Mouse (Mus musculus) CH12.LX (cell line): Measurements from ENCODE around the gene Mkrn1. TPM values are rescaled to one million over a fixed set of nuclear protein-coding genes. Genes with fewer than 3 reads are reported as not detected.
A peak's percentile ranks its signal among the peaks of the same experiment; 100 is the strongest.

Source experiments
- DNase-seq: peaks from one replicate; pipeline ENCODE4 v3.0.0-alpha.2; 2013; ENCODE audit errors: extremely low read depth
- H3K27ac ChIP-seq: 2 replicates; pipeline ENCODE4 v1.5.1; 2012; ENCODE audit warnings: low read depth, mild to moderate bottlenecking, control low read depth, moderate library complexity; ENCODE audit not compliant: insufficient read depth
- H3K27me3 ChIP-seq: replicated peaks from 2 replicates; pipeline ENCODE3; 2012; ENCODE audit warnings: inconsistent platforms
- H3K36me3 ChIP-seq, 2 experiments: replicated peaks in 1 of 2; 2 replicates each; pipeline versions ENCODE3 to v1.6.1; 2012; ENCODE audit warnings: inconsistent platforms in 1 of 2, low read length in 1 of 2, mild to moderate bottlenecking in 1 of 2, mixed read lengths in 1 of 2, moderate library complexity in 1 of 2; ENCODE audit not compliant: control insufficient read depth in 1 of 2, insufficient read depth in 1 of 2
- H3K4me1 ChIP-seq, 2 experiments: 2 replicates each; pipeline ENCODE4 v1.6.1; 2012; ENCODE audit warnings: inconsistent platforms in 1 of 2, moderate library complexity in 1 of 2; ENCODE audit not compliant: insufficient read depth in 2 of 2, control insufficient read depth in 1 of 2
- H3K4me2 ChIP-seq: 2 replicates; pipeline ENCODE4 v1.6.1; 2012; ENCODE audit warnings: low read depth, mild to moderate bottlenecking, control low read depth; ENCODE audit not compliant: poor library complexity, insufficient read depth, severe bottlenecking
- H3K4me3 ChIP-seq, 3 experiments: fragments of 150-350 bp in 1 of 3; sonication (generic) in 1 of 3; replicated peaks in 1 of 3; 2 replicates each; pipeline versions ENCODE3 to v1.5.1; 2011 to 2012; ENCODE audit warnings: low read depth in 2 of 3, low read length in 2 of 3, mild to moderate bottlenecking in 2 of 3, moderate library complexity in 2 of 3, control low read depth in 1 of 3, improper control_type of control experiment in 1 of 3, inconsistent platforms in 1 of 3, mixed read lengths in 1 of 3; ENCODE audit not compliant: poor library complexity in 1 of 3
- H3K79me2 ChIP-seq: replicated peaks from 2 replicates; pipeline ENCODE4 v1.6.1; 2012; ENCODE audit warnings: mild to moderate bottlenecking, moderate library complexity; ENCODE audit not compliant: control insufficient read depth, poor library complexity, insufficient read depth, severe bottlenecking; ENCODE audit errors: extremely low read depth
- H3K9ac ChIP-seq: 2 replicates; pipeline ENCODE4 v1.6.1; 2012; ENCODE audit warnings: low read depth, mild to moderate bottlenecking, control low read depth, moderate library complexity; ENCODE audit not compliant: insufficient read depth
- H3K9me3 ChIP-seq: replicated peaks from 2 replicates; pipeline ENCODE3; 2012; ENCODE audit warnings: low read length, inconsistent platforms, mixed read lengths
- CHD1 ChIP-seq: IDR thresholded peaks from 2 replicates; pipeline ENCODE4 v1.6.1; 2012; ENCODE audit warnings: low read depth, low read length, improper control_type of control experiment, inconsistent platforms
- CTCF ChIP-seq, 2 experiments: IDR thresholded peaks in 1 of 2; conservative IDR thresholded peaks in 1 of 2; 2 replicates each; pipeline ENCODE4 v1.5.1; 2011 to 2012; ENCODE audit warnings: low read depth in 2 of 2, low read length in 2 of 2, improper control_type of control experiment in 1 of 2, inconsistent platforms in 1 of 2, mild to moderate bottlenecking in 1 of 2, moderate library complexity in 1 of 2
- GABPA ChIP-seq: IDR thresholded peaks from 2 replicates; pipeline ENCODE4 v1.6.1; 2012; ENCODE audit warnings: low read depth, low read length, improper control_type of control experiment, inconsistent platforms; ENCODE audit not compliant: insufficient replicate concordance
- HCFC1 ChIP-seq: IDR thresholded peaks from 2 replicates; pipeline ENCODE4 v1.6.1; 2012; ENCODE audit warnings: low read depth, mild to moderate bottlenecking, inconsistent platforms, low read length, improper control_type of control experiment
- IRF4 ChIP-seq: IDR thresholded peaks from 2 replicates; pipeline ENCODE4 v1.6.1; 2014; ENCODE audit warnings: low read depth, mild to moderate bottlenecking, inconsistent platforms, low read length, improper control_type of control experiment
- JUN ChIP-seq: IDR thresholded peaks from 2 replicates; pipeline ENCODE4 v1.6.1; 2011; ENCODE audit warnings: low read depth, mild to moderate bottlenecking, low read length, improper control_type of control experiment, moderate library complexity; ENCODE audit not compliant: insufficient read depth
- MAFK ChIP-seq: IDR thresholded peaks from 2 replicates; pipeline ENCODE4 v1.6.1; 2011; ENCODE audit warnings: low read length, improper control_type of control experiment; ENCODE audit not compliant: insufficient replicate concordance
- MAX ChIP-seq: IDR thresholded peaks from 2 replicates; pipeline ENCODE4 v1.6.1; 2011; ENCODE audit warnings: low read length, improper control_type of control experiment
- MAZ ChIP-seq: IDR thresholded peaks from 2 replicates; pipeline ENCODE4 v1.6.1; 2012; ENCODE audit warnings: low read depth, mild to moderate bottlenecking, inconsistent platforms, low read length, improper control_type of control experiment, moderate library complexity
- NELFE ChIP-seq: IDR thresholded peaks from 2 replicates; pipeline ENCODE4 v1.6.1; 2011; ENCODE audit warnings: low read depth, low read length, improper control_type of control experiment
- NRF1 ChIP-seq: IDR thresholded peaks from 2 replicates; pipeline ENCODE4 v1.6.1; 2014; ENCODE audit warnings: low read depth, mild to moderate bottlenecking, inconsistent platforms, low read length, improper control_type of control experiment, moderate library complexity
- POLR2A ChIP-seq: IDR thresholded peaks from 2 replicates; pipeline ENCODE4 v1.6.1; 2011; ENCODE audit warnings: low read depth, mild to moderate bottlenecking, improper control_type of control experiment, low read length
- RAD21 ChIP-seq: IDR thresholded peaks from 2 replicates; pipeline ENCODE4 v1.6.1; 2011; ENCODE audit warnings: low read depth, mild to moderate bottlenecking, low read length, improper control_type of control experiment, moderate library complexity
- RCOR1 ChIP-seq: conservative IDR thresholded peaks from 2 replicates; pipeline ENCODE4 v1.6.1; 2012; ENCODE audit warnings: low read depth, mild to moderate bottlenecking, inconsistent platforms, low read length, improper control_type of control experiment
- SIN3A ChIP-seq: IDR thresholded peaks from 2 replicates; pipeline ENCODE4 v1.6.1; 2012; ENCODE audit warnings: low read length, improper control_type of control experiment, inconsistent platforms
- SMC3 ChIP-seq: IDR thresholded peaks from 2 replicates; pipeline ENCODE4 v1.6.1; 2011; ENCODE audit warnings: low read depth, low read length, improper control_type of control experiment
- TBP ChIP-seq: conservative IDR thresholded peaks from 2 replicates; pipeline ENCODE4 v1.6.1; 2011; ENCODE audit warnings: low read depth, low read length, improper control_type of control experiment
- USF2 ChIP-seq: conservative IDR thresholded peaks from 2 replicates; pipeline ENCODE4 v1.6.1; 2011; ENCODE audit warnings: low read depth, low read length, improper control_type of control experiment
- ZKSCAN1 ChIP-seq: IDR thresholded peaks from 2 replicates; pipeline ENCODE4 v1.6.1; 2012; ENCODE audit warnings: low read depth, inconsistent platforms, low read length, improper control_type of control experiment, borderline replicate concordance
- ZMIZ1 ChIP-seq: IDR thresholded peaks from 2 replicates; pipeline ENCODE4 v1.6.1; 2012; ENCODE audit warnings: low read depth, mild to moderate bottlenecking, inconsistent platforms, low read length, improper control_type of control experiment
- dilution Hi-C: fragments of 300-500 bp; cut with MboI; formaldehyde crosslinking; loops from 2 replicates; pipeline ENCODE4 v1.14.3; 2020; ENCODE audit warnings: low sequenced_read_pairs; ENCODE audit not compliant: extremely low pct_unique_long_range_greater_than_20kb, extremely low pct_ligation_motif_present
- in situ Hi-C: fragments of 300-500 bp; cut with MboI; formaldehyde crosslinking; loops from 3 replicates; pipeline ENCODE4 v1.14.3; 2019; ENCODE audit warnings: low sequenced_read_pairs, low pct_ligation_motif_present, low pct_unique_long_range_greater_than_20kb, mixed read lengths
- polyA plus RNA-seq: library from polyadenylated mRNA; unstranded; fragments of >175 nt; gene quantifications from 2 replicates; pipeline ENCODE4 v1.2.1, GENCODE M21; 2012; ENCODE audit warnings: low read depth; ENCODE audit not compliant: insufficient read length
- total RNA-seq, 2 experiments: library from RNA; depleted of rRNA; stranded (reverse); fragments of 300-350 nt in 1 of 2; fragments of >200 nt in 1 of 2; gene quantifications; 2 replicates each; pipeline ENCODE4 v1.2.3; 2012 to 2014

The Mkrn1 gene
- total and polyA plus RNA-seq, 3 experiments, result 39.3 to 50.3 (median 43.7) TPM

GRCm38 (mm10) chr6:39348946-39349345, 71.3 kb downstream of the Mkrn1 start:
- Histone ChIP-seq H3K4me1 (peaks cover 13 to 26% of the 10 kb centered on the region in 2 experiments), H3K9me3 (no peaks in the 10 kb centered on the region), H3K9ac (peak overlapping the region; percentile 27; the same call in 1 of the 2 replicates), H3K36me3 (peaks cover 55 to 77% of the 10 kb centered on the region in 2 experiments), H3K27ac (peak overlapping the region; percentile 50), H3K27me3 (no peaks in the 10 kb centered on the region), H3K4me2 (no peak overlapping the region), H3K4me3 (no peak overlapping the region), H3K79me2 (no peaks in the 10 kb centered on the region)
- peak; percentile 39 for DNase-seq
- dilution Hi-C loops (no loop called here), in situ Hi-C loops (loop anchor here (10.0 kb wide), 1 partner anchor 154 kb away; no protein-coding TSS in a partner anchor)
- TF ChIP-seq POLR2A, result no peak
- no peak for TF ChIP-seq TBP
- TF ChIP-seq IRF4, result no peak
- TF ChIP-seq MAX, result no peak
- TF ChIP-seq NRF1, result no peak
- no peak for TF ChIP-seq ZKSCAN1
- no peak for TF ChIP-seq HCFC1
- no peak for TF ChIP-seq RCOR1
- TF ChIP-seq CTCF (conservative IDR thresholded peaks at IDR 0.05 in 1 of 2, IDR thresholded peaks at IDR 0.05 in 1 of 2; ENCODE audit: low read depth in 2 of 2, low read length in 2 of 2), result no peak
- no peak for TF ChIP-seq MAFK
- no peak for TF ChIP-seq NELFE
- no peak for TF ChIP-seq USF2
- no peak for TF ChIP-seq SIN3A
- no peak for TF ChIP-seq RAD21

- no peaks in the 10 kb centered on the region for H3K79me2 ChIP-seq
- TF ChIP-seq GABPA (no peak), JUN (no peak), ZKSCAN1 (no peak), MAZ (no peak), CTCF (conservative IDR thresholded peaks at IDR 0.05 in 1 of 2, IDR thresholded peaks at IDR 0.05 in 1 of 2; ENCODE audit: low read depth in 2 of 2, low read length in 2 of 2) (peak in 1 of 2 experiments; percentile 58; a peak in 2 of 4 replicates), MAX (no peak), RAD21 (peak; percentile 41), ZMIZ1 (no peak), SMC3 (peak; percentile 42), CHD1 (no peak)
- H3K9ac ChIP-seq, result peak overlapping the region; percentile 27; the same call in 1 of the 2 replicates
- dilution Hi-C loops, result no loop called here
- peak overlapping the region; percentile 50 for H3K27ac ChIP-seq
- in situ Hi-C loops, result loop anchor here (10.0 kb wide), 1 partner anchor 153 kb away; no protein-coding TSS in a partner anchor
- no peak overlapping the region for H3K4me3 ChIP-seq
- H3K4me2 ChIP-seq, result no peak overlapping the region
- peaks cover 57 to 77% of the 10 kb centered on the region in 2 experiments for H3K36me3 ChIP-seq
- H3K9me3 ChIP-seq, result no peaks in the 10 kb centered on the region
- peaks cover 13 to 26% of the 10 kb centered on the region in 2 experiments for H3K4me1 ChIP-seq
- no peaks in the 10 kb centered on the region for H3K27me3 ChIP-seq
- DNase-seq, result peak; percentile 39
Measured at GRCm38 (mm10) chr6:39347880-39348814, 72.1 kb downstream of the Mkrn1 start.
